Mouse (Mus musculus) C2C12 (cell line): ENCODE measurements around the gene Pdzd2.

Experiments used
- CEBPB ChIP-seq: IDR thresholded peaks from one replicate; pipeline ENCODE4 v1.6.1; 2011; ENCODE audit warnings: low read depth, mild to moderate bottlenecking, control low read depth, moderate library complexity
- CTCF ChIP-seq: IDR thresholded peaks from one replicate; pipeline ENCODE4 v1.5.1; 2011; ENCODE audit not compliant: control insufficient read depth, insufficient read depth, insufficient read length
- MAX ChIP-seq: IDR thresholded peaks from one replicate; pipeline ENCODE4 v1.6.1; 2011; ENCODE audit warnings: mild to moderate bottlenecking, control low read depth
- MYOD1 ChIP-seq: IDR thresholded peaks from one replicate; pipeline ENCODE4 v1.6.1; 2011; ENCODE audit warnings: low read depth; ENCODE audit not compliant: control insufficient read depth, insufficient read length
- MYOG ChIP-seq: IDR thresholded peaks from one replicate; pipeline ENCODE4 v1.6.1; 2011; ENCODE audit not compliant: control insufficient read depth, insufficient read length; ENCODE audit errors: extremely low read depth

- TF ChIP-seq CTCF (no peak), MAX (no peak), MYOG (no peak), MYOD1 (no peak), CEBPB (no peak)
Observed at GRCm38 (mm10) chr15:12545671-12546070, 194.1 kb downstream of the Pdzd2 start.
